Mouse (Mus musculus): ENCODE data around the gene Gtpbp10.

Gtpbp10 gene

GRCm38 (mm10) chr5:5559079-5559740 lies at the start of gene Gtpbp10:
Gtpbp10 (minus strand) TSS chr5:5559538.
- peak; percentile 73 to 93 for DNase-seq (ENCODE audit: low spot score in 2 of 2)

GRCm38 (mm10) chr5:5587686-5588085 lies 28.3 kb upstream of the Gtpbp10 start:
- no peak for DNase-seq (ENCODE audit: low spot score in 2 of 2)

- peak in 1 of 2 experiments; percentile 7 for DNase-seq (ENCODE audit: low spot score in 2 of 2)
Measured at GRCm38 (mm10) chr5:5573749-5574317, 14.5 kb upstream of the Gtpbp10 start, which contains the start of gene Gm8773. Gm8773 (plus strand) TSS chr5:5573799.

GRCm38 (mm10) chr5:5562435-5562834 lies 3.1 kb upstream of the Gtpbp10 start:
- no peak for DNase-seq (ENCODE audit: low spot score in 2 of 2)

- no peak for DNase-seq (ENCODE audit: low spot score in 2 of 2)
Measured at GRCm38 (mm10) chr5:5561041-5561706, 1.8 kb upstream of the Gtpbp10 start.

- no peak for DNase-seq (ENCODE audit: low spot score in 2 of 2)
Measured at GRCm38 (mm10) chr5:5559798-5560197, 460 bp upstream of the Gtpbp10 start.

- DNase-seq (ENCODE audit: low spot score in 2 of 2): no peak
Measured at GRCm38 (mm10) chr5:5551110-5551509, 8.2 kb downstream of the Gtpbp10 start.

- DNase-seq (ENCODE audit: low spot score in 2 of 2): no peak
Measured at GRCm38 (mm10) chr5:5540385-5540784, 19.0 kb downstream of the Gtpbp10 start.

- DNase-seq (ENCODE audit: low spot score in 2 of 2): no peak
Measured at GRCm38 (mm10) chr5:5539771-5540170, 19.6 kb downstream of the Gtpbp10 start.

- no peak for DNase-seq (ENCODE audit: low spot score in 2 of 2)
Measured at GRCm38 (mm10) chr5:5536131-5536530, 23.2 kb downstream of the Gtpbp10 start.

- no peak for DNase-seq (ENCODE audit: low spot score in 2 of 2)
Measured at GRCm38 (mm10) chr5:5533656-5534420, 25.5 kb downstream of the Gtpbp10 start.

- DNase-seq (ENCODE audit: low spot score in 2 of 2): no peak
Measured at GRCm38 (mm10) chr5:5515411-5515810, 43.9 kb downstream of the Gtpbp10 start.

GRCm38 (mm10) chr5:5514196-5515076 lies 44.9 kb downstream of the Gtpbp10 start, which contains the start of gene Cldn12:
Cldn12 (minus strand) TSS chr5:5514958.
- peak; percentile 92 to 97 for DNase-seq (ENCODE audit: low spot score in 2 of 2)

- DNase-seq (ENCODE audit: low spot score in 2 of 2): no peak
Measured at GRCm38 (mm10) chr5:5511401-5511800, 47.9 kb downstream of the Gtpbp10 start.

- DNase-seq (ENCODE audit: low spot score in 2 of 2): peak in 1 of 2 experiments; percentile 36
Measured at GRCm38 (mm10) chr5:5510989-5511388, 48.3 kb downstream of the Gtpbp10 start.

- no peak for DNase-seq (ENCODE audit: low spot score in 2 of 2)
Measured at GRCm38 (mm10) chr5:5510304-5510887, 48.9 kb downstream of the Gtpbp10 start.

- DNase-seq (ENCODE audit: low spot score in 2 of 2): no peak
Measured at GRCm38 (mm10) chr5:5508231-5508630, 51.1 kb downstream of the Gtpbp10 start.

- peak in 1 of 2 experiments; percentile 72 for DNase-seq (ENCODE audit: low spot score in 2 of 2)
Measured at GRCm38 (mm10) chr5:5507701-5508225, 51.6 kb downstream of the Gtpbp10 start.

GRCm38 (mm10) chr5:5504456-5504855 lies 54.9 kb downstream of the Gtpbp10 start:
- DNase-seq (ENCODE audit: low spot score in 2 of 2): no peak

GRCm38 (mm10) chr5:5503381-5503780 lies 56.0 kb downstream of the Gtpbp10 start:
- no peak for DNase-seq (ENCODE audit: low spot score in 2 of 2)

All from left cerebral cortex, adult 9 months (tissue).